Mouse (Mus musculus): ENCODE data around the gene Ccdc167.

Gene Ccdc167

DNA sequence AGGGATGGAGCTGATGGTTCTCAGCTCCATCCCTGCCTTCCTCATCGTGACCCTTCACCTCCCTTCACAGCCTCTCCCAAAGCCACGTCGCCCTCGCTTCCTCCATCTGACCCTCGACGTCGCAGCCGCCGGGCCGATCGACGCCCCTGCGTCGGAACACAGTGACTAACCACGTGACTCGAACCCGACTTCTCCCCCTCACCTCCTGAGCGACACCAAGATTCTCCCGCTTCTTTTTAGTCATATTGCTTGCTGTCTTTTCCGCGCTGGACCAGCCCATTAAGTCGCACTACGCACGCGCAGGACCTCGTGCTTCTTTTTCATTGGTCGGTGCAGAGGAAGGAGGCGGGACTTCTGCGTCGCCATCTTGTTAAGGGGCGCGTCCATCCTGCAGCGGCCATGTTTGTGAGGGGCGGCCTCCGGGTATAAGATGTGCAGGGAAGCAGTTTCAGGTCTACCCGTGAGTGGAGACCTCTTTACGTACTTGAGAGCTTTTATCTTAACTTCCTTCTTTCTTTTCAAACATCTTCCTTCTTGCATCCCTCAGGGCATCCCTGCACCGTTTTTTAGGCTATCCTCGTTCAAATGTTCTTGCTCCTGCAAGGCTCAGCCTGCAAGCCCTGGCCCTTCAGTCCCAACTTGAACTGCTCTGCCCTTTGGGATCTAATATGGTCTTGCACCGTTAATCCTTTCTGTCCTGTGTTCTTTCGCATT lies at the start of gene Ccdc167:
Gene Ccdc167, minus strand, starts transcription at position 313 of the 714 bp plus-strand sequence.
- DNase-seq = peak; percentile 94

DNA sequence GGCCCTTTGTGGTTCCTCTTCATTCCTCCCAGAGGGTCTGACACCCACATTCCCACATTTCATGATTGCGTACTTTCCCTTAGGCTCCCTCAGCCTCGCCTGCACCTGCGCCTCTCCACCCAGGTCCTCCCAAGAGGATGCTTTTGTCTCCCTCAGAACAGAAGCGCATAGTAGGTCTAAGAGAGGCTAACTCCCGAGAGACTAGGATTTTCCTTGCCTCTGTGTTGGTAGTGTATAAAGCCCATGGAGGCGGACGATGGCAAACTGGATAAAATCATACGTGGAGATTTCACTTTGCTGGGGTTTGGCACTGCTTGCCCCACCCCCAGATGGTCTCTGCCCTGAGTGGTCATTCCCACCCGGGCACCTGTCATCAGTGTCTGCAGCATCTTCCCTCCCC lies 48.5 kb upstream of the Ccdc167 start:
- DNase-seq = no peak

DNA sequence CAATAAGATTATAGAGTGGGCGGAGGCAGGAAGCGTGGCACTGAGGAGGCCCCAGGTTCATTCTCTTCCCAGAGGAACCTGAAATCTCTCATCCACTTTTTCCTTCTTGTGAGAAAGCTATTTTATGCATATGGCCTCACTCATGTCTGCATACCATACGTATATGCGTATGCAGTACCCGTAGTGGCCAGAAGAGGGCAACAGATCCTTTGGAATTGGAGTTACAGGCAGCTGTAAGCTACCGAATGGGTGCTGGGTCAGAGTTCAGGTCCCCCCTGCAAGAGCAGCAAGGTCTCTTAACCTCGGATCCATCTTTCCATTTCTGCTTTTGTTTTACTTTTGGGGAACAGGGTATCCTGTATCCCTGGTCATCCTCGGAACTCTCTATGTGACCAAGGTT lies 45.7 kb upstream of the Ccdc167 start:
- peak; percentile 64 for DNase-seq

DNA sequence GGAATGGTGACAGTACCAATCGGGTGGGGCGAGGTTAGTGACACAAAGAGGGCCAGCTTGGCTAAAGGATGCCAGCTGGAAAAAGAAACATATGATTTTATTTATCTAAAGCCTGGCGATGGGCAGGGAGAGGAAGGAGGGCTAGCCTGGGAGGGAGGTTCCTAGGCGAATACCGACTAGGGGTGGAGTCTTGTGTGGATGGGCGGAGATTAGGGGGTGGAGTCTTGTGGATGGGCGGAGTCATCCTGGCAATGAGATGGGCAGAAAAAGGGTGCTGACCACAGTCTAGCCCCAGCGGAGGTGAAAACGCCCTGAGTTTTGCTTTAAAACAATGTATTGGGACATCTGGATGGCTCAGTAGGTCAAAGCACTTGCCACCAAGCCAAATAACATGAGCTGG lies 45.1 kb upstream of the Ccdc167 start:
- DNase-seq = no peak

DNA sequence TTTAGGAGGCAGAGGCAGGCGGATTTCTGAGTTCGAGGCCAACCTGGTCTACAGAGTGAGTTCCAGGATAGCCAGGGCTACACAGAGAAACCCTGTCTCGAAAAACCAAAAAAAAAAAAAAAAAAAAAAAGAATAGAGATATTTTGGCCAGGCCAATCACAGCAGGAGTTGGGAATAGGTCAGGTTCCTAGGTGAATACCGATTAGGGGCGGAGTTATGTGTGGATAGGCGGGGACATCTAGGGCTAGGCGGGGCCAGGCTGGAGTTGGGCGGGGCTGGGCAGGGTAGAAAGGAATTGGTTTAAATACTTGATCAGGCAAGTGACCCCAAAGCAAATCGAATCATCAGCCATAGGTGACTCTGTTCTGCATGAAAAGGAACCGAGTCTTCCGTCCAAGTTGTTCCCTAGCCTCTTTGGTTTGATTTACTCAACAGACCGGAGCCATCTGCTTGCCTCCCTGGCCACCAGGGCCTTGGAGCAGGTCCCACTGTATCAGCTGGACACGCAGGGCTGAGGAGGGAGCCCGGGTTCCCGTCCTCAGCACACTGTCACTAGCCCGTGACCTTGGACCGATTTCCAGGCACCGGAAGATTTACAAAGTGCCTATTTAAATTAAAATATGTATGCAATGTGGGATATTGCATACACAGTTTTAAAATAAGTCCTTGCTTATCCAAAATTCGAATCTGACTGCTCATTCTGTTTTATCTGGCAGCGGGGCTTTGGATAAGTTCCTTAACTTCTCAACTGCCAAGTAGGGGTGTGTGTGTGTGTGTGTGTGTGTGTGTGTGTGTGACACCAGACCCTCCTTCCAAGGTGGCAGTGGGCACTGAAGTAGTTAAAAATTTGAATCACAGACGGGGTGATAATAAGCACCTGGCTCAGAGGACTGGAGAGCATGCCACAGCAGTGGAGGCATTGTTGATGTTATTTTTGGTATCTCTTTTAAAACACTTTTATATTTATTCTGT lies 43.8 kb upstream of the Ccdc167 start:
- no peak for DNase-seq

DNA sequence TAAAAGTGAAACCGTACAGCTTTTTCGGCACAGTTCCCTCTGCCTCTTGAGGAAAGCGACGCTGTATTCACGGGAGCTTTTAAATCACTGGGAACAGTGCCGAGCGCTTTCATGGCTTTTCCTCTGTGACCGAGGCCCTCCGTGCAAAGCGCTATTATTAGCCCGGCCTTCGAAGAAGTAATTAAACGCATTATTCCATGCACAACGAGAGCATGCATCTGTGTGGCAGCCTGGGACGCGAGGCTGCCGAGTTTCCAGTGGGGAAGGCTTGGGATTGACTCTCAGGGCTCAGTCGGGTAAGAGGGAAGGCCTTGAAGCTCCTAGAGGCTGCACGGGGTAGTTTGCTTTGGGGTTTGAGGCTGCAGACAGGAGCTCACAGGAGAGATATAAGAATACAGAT lies 43.1 kb upstream of the Ccdc167 start:
- DNase-seq = peak; percentile 33

DNA sequence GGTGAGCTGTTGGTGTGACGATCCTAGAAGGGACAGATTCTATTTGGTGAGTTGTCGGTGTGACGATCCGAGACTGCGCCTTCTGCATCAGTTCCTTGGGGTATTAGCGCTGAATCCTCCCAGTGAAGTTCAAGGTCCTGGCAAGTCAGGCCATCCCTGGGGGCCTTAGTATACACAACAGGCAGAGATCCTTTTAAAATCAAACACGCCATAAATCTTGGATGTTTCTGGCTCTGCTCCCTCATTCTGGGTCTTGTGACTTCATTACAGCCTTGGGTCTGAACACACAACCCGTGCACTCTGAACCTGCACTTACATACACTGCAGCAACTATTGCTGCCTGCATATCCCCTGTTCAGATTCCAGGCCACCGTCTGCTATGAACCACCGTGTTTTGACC lies 39.5 kb upstream of the Ccdc167 start:
- DNase-seq = no peak

DNA sequence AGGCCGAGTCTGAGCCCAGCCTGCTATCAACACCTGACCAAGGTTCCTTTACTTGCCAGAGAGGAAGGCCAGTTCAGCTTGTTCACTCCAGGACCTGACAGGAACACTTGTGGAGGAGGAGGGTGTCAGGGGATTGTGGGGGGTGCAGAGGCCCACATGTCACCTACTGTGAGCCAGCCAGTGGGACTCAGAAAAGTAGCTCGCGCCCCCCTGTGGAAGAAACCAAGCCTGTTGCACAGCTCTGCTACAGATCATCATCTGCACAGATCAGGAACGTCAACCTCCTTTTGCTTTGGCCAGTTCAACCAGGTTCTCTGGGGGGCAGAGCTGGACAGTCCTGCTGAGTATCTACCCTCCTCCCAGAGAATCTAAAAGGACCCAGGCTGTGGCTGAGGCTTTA lies 37.7 kb upstream of the Ccdc167 start:
- DNase-seq = no peak

DNA sequence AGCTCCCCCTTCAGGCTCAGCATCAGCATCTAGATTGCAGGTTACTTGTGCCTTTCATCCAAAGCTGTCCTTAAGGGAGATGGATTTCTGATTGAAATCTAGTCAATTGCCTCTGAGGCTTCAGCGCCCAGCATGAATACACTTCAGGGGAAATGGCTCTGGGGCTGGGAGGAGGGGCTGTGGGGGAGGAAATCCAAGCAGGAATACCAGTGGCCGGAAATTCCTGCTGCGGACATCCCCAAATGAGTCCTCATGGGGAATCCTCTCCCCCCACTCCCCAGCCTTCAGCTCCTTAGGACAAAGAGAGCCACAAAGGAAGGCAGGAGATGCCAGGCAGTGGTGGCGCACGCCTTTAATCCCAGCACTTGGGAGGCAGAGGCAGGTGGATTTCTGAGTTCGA lies 30.6 kb upstream of the Ccdc167 start:
- no peak for DNase-seq

DNA sequence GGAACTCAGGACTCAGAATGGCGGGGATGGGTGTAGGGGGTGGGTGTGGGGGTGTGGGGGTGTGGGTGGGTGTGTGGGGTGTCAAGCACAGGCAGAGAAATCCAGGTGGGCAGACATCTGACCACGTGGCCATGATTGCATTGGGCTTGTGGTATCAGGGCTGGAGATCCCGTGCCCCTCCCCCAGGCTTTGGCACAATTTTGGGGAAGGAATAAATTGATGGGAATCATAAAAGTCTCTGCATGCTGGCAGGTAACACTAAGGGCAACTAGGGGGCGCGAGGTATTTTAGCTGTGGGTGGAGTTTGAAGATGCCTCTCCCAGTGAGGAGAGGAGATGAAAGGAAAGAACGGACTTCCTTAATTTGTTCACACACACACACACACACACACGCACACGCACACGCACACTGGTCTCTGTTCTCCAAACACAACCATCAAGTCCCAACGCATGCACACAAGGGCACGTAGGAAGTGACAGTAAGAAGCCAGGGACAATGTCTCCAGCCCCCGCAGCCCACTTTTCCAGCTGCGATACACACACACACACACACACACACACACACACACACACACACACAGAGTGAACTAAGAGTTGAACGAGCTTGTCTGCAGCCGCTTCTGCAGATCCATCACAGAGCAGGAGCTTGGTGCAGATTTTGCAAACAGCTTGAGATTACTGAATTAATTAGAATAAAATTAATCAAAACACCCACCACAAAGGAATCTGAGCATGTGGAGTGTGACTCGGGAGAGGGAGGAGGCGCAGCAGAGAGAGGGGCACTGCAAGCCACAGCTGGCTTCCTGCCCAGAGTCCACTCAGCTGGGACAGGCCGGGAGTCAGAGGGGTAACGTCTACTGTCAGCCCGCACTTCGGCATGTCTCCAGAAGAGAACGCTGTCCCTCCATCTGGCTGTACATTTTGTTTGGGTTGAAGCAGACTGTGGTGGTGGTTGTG lies 21.3 kb upstream of the Ccdc167 start:
- peak; percentile 59 for DNase-seq

DNA sequence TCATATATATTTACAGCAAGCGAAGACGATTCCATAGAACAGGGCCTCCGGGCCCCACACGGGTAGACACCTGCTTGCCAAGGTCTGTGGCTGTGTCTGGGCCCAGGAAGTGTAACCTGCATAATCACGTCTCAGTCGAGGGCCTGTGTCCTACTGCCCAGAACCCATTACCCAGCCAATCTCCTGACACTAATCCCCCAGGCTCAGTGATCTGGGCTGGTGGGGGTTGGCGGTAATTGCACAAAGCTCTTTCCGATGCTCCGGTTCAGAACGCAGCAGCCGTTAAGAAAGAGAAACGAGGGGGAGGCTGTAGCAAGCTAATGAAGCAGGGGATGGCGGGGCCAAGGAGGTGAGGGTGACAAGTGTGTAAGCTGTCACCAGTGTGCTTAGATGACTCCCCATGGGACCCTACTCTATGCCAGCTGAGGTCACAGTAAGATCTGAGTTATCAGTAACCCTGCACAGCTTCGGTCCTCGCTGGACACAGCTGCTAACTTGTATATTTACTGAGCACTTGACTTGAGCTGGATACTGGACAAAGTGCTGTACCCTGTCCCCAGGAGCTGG lies 19.7 kb upstream of the Ccdc167 start:
- DNase-seq = no peak

DNA sequence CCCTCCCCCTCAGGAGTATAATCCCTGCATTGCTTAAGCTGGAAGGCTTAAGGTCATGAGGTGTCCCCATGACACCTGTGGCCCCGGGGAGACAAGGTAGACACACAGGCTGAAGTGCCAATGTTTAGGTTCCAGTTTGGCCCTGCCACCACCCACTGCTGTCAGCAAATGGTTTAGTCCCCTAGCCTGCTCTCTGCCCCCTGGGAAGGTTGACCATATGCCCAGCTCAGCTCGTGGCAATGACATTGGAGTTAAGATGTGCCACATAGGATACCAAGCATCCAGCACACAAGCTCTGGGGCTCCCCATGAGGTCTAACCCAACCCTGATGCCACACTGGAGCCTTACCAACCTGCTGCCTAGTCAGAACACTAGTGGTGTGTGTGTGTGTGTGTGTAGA lies 15.7 kb upstream of the Ccdc167 start:
- DNase-seq = no peak

DNA sequence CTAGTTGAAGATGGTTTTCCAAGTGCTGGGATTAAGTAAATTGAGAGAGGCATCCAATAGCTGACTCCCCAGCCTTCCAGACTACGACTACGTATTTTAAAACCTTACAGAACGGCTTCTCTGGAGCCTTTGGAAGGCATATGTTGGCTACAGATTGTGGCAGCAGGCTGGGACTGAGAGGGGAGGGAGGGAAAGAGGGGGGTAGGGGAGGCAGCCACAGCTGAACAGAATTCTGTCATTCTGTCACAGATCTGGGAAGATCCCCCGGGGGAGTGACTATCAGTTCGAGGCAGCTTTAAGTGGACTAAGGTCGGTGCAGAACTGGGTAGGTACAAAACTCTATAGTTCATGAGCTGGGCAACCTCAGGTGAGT lies 15.1 kb upstream of the Ccdc167 start:
- no peak for DNase-seq

DNA sequence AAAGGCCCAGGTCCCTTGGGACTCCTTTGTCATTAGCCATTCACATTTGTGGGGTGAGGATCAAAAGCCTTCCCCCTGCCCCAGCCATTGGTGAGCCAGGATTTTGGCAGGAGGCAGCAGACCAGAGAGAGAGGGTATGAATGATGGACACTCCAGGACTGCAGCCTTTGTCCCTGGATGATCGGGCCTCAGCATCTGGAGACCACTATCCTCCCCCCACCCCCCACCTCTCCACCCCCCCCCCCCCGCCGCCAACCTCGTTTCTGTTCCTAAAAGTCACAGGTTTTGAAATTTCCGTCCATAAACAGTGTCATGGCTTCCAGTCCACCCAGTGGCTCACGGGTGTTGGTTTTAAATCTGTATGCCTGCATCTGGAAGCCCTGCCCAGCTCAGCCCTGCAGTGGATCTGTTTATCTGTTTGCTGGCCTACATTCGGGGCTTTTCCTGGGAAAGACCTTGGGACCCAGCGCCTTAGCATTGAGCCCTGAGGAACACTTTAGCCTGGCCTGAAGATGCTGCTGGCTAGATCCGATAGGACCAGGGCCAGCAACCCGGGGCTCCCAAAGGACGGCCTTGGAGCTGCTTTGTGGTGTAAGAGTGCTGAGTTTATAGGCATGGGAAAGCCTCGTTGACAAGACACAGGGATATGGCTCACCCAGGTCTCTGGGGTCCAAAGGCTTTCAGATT lies 14.6 kb upstream of the Ccdc167 start:
- no peak for DNase-seq

DNA sequence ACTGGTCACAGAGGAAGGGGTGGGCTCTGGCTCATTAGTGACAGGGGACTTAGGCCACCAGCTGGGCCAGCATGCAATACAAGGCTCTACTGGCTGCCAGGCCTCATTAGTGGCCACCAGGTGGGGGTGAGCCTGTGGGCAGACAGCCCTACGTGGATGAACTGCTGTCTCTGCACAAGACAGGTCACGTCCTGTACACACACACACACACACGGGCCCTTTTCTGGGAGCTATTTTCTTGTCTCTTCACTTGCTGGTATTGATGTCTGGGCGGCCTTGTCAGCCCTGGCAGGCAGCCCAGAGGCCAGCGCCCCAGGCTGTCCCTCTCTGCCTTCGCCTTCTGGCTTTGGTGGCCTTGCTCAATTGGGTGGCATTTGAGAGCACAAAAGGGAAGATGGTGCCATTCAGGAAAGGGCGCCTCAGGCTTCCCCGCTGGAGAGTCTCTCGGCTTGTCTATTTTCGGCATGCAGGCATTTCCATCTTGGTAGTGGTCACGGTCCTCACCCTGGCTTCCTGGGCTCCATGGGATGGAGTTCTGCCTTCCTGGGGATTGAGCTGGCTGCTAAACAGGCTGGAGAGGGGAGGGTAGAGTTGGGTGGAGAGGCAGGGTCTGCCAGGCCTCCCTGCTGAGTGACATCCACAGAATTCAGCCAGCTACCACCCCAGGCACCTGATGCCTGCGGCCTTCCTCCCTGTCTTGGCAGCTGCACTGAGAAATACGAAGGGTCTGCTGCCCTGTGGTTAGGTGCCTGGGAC lies 13.8 kb upstream of the Ccdc167 start:
- DNase-seq = no peak

DNA sequence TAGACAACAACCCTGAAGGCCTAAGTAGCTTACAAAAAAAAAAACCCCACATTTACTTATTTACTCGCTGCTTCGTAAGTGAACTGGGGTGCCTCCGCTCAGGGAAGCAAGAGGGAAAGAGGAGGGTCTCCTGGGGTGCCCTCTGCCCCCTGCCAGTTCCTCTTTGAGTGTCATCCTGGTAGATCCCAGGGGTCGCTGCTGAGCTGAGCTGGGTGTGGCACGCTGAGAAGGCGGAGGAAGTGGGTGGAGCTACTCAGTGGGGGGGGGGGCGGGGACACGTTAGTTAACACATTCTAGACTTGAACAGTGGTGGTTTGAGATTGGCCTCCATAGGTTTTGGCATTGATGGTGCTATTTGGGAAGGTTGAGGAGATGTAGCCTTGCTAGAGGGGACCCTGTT lies 11.2 kb upstream of the Ccdc167 start:
- DNase-seq = no peak

DNA sequence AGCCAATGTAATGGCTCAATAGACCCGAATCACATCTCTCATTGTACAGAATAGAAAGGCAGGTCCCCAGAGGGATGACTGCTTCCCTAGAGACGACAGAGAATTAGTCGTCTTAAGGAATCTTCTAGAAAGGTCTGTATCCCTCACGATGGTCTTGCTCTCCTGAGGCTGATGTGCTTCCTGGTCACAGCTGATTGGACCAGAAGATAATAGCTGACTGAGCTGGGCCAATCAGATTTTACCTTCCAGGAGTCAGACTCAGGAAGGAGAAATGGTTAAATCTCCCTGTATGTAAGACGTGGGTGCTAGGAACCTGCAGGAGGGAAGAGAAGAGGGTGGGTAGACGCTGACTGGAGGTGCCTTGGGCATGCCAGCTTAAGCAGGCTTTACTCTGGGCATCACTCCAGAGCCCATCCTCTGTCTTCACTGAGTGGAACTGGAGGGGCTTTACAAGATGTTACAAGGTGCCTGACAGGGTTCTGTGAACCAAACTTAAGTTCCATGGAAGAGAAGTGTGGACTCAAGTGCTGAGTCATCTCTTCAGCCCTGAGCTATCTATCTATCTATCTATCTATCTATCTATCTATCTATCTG lies 8.3 kb upstream of the Ccdc167 start:
- DNase-seq = no peak

DNA sequence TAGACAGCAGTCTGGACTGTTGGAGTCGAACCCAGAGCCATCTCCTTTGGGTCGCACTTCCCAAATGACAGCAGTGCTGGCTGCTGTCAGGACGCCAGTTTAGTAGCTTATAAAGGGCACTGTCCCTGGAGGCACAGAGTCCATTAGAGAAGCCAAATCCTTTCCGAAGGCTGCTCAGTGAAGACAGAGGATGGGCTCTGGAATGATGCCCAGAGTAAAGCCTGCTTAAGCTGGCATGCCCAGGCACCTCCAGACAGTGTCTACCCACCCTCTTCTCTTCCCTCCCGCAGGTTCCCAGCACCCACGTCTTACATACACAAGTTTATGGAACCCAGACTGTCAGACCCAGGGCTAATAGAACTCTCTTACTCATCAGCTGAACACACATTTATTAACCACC lies 7.8 kb upstream of the Ccdc167 start:
- DNase-seq = no peak

DNA sequence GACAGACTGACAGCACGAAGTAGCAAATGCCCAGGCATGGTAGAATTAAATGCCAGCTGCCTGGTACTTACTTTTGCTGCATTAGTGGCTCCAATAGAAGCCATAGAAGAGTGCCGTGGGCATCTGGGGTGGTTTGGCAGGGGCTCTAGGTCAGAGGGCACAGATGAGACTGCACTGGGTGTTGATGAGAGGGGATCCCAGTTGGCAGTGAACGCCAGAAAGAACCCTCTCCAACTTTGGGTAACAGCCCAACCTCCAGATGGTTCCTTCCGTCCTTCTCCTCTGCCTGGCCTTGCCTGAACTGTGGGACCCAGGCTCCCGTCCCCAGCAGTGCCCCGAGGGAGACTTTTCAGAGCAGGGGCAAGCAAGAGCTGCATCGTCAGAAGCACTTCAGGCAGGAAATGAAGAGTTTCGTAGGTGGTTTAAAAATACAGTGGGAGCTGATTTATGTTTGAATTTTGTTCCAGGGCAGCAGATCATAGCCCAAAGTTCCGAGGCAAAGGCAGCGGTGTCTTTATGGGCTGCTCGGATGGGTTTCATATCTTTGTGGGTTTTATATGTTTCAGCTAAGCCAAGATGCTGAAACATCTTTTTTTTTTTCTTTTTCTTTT lies 4.0 kb upstream of the Ccdc167 start:
- no peak for DNase-seq
